Mouse (Mus musculus) hindbrain, embryonic 14.5 days (tissue): ENCODE data around the gene Spns1. TPM values are rescaled to one million over a fixed set of nuclear protein-coding genes. Genes with fewer than 3 reads are reported as not detected.
"Not testable (repeated sequence)": the region's sequence is repeated elsewhere in the genome, so short reads cannot be mapped to it uniquely, and the experiment has no call there.

Experiments
- ATAC-seq: fragments of 200-750 bp; cut with Nextera tagmentation; 2 replicates; pipeline ENCODE4 v1.8.0; 2017; ENCODE audit warnings: moderate number of reproducible peaks, mild to moderate bottlenecking, moderate TSS enrichment, moderate library complexity; ENCODE audit not compliant: low FRiP score
- DNase-seq: peaks from one replicate; pipeline ENCODE4 v3.0.0-alpha.2; 2015; ENCODE audit warnings: low spot score
- H3K27ac ChIP-seq: fragments of 300-500 bp; sonication (generic); 2 replicates; pipeline ENCODE4 v1.5.1; 2014; ENCODE audit warnings: mild to moderate bottlenecking, moderate library complexity
- H3K27me3 ChIP-seq: fragments of 300-500 bp; sonication (generic); 2 replicates; pipeline ENCODE4 v1.6.1; 2014; ENCODE audit warnings: mild to moderate bottlenecking, low read length, mixed read lengths; ENCODE audit not compliant: control insufficient read depth, insufficient read depth
- H3K36me3 ChIP-seq: fragments of 300-500 bp; sonication (generic); replicated peaks from 2 replicates; pipeline ENCODE4 v1.6.1; 2014; ENCODE audit not compliant: control insufficient read depth, insufficient read depth
- H3K4me1 ChIP-seq: fragments of 300-500 bp; sonication (generic); replicated peaks from 2 replicates; pipeline ENCODE4 v1.6.1; 2014; ENCODE audit warnings: antibody characterized with exemption, low read length, mixed read lengths; ENCODE audit not compliant: control insufficient read depth, insufficient read depth
- H3K4me2 ChIP-seq: fragments of 300-500 bp; sonication (generic); replicated peaks from 2 replicates; pipeline ENCODE4 v1.6.1; 2014; ENCODE audit warnings: mild to moderate bottlenecking, moderate library complexity
- H3K4me3 ChIP-seq: fragments of 300-500 bp; sonication (generic); replicated peaks from 2 replicates; pipeline ENCODE4 v1.5.1; 2014; ENCODE audit warnings: mild to moderate bottlenecking, low read length
- H3K9ac ChIP-seq: fragments of 300-500 bp; sonication (generic); 2 replicates; pipeline ENCODE4 v1.6.1; 2014
- H3K9me3 ChIP-seq: fragments of 300-500 bp; sonication (generic); 2 replicates; pipeline ENCODE4 v1.6.1; 2016; ENCODE audit warnings: low read length; ENCODE audit not compliant: control insufficient read depth
- WGBS: fragments of 180-500 bp; shearing (Covaris S2); extraction: QIAGEN DNeasy Blood & Tissue Kit; methylation state at CpG from one replicate; pipeline ENCODE4 v1.1.7; 2014; 5-methylcytosine and 5-hydroxymethylcytosine counted together
- microRNA-seq: library from miRNA; unstranded; fragments of <30 nt; microRNA quantifications from one replicate; pipeline ENCODE4, GENCODE M21; 2016
- polyA plus RNA-seq: library from polyadenylated mRNA; unstranded; fragments of >200 nt; fragmentation: Nextera tagmentation; extraction: Ambion mirVana; gene quantifications from 2 replicates; pipeline ENCODE4 v1.2.1, GENCODE M21; 2014

Gene Spns1
- polyA plus RNA-seq, 1 experiment from 2014 or later = 64.5 TPM

- no peaks in the 10 kb centered on the region for H3K27me3 ChIP-seq
- no peaks in the 10 kb centered on the region for H3K9me3 ChIP-seq
- H3K4me3 ChIP-seq = no peak overlapping the region
- no peak overlapping the region for H3K27ac ChIP-seq
- H3K4me1 ChIP-seq = no peaks in the 10 kb centered on the region
- ATAC-seq (no peak), DNase-seq (no peak)
- H3K36me3 ChIP-seq = no peaks in the 10 kb centered on the region
- WGBS = 59% methylated on average over 2 of the region's 2 CpGs
- H3K4me2 ChIP-seq = no peak overlapping the region
- H3K9ac ChIP-seq = no peak overlapping the region
These were observed 46.6 kb downstream of the Spns1 start for GRCm38 (mm10) chr7:126330693-126331092.

GRCm38 (mm10) chr7:126329907-126330645 lies 47.2 kb downstream of the Spns1 start:
- H3K4me1 ChIP-seq = no peaks in the 10 kb centered on the region
- H3K9ac ChIP-seq = no peak overlapping the region
- no peaks in the 10 kb centered on the region for H3K36me3 ChIP-seq
- no peak overlapping the region for H3K4me2 ChIP-seq
- no peaks in the 10 kb centered on the region for H3K27me3 ChIP-seq
- DNase-seq (no peak), ATAC-seq (no peak)
- WGBS = 84% methylated on average over 9 of the region's 9 CpGs
- no peaks in the 10 kb centered on the region for H3K9me3 ChIP-seq
- no peak overlapping the region for H3K4me3 ChIP-seq
- H3K27ac ChIP-seq = no peak overlapping the region

- WGBS = 85% methylated on average over 5 of the region's 6 CpGs
- H3K9ac ChIP-seq, DNase-seq: not testable (repeated sequence)
These were observed 48.4 kb downstream of the Spns1 start for GRCm38 (mm10) chr7:126328848-126329247.

GRCm38 (mm10) chr7:126325576-126326273 lies 51.5 kb downstream of the Spns1 start:
- not testable (repeated sequence) for H3K9me3 ChIP-seq, H3K4me1 ChIP-seq, H3K4me3 ChIP-seq, H3K36me3 ChIP-seq, H3K27me3 ChIP-seq, ATAC-seq, H3K4me2 ChIP-seq, H3K27ac ChIP-seq, DNase-seq, H3K9ac ChIP-seq
- WGBS = 19% methylated on average over 9 of the region's 9 CpGs

More at GRCm38 (mm10) chr7:126328848-126329247, 48.4 kb downstream of the Spns1 start:
- ATAC-seq, H3K27ac ChIP-seq, H3K4me3 ChIP-seq, H3K36me3 ChIP-seq, H3K27me3 ChIP-seq, H3K9me3 ChIP-seq, H3K4me1 ChIP-seq, H3K4me2 ChIP-seq: not testable (repeated sequence)

DNA sequence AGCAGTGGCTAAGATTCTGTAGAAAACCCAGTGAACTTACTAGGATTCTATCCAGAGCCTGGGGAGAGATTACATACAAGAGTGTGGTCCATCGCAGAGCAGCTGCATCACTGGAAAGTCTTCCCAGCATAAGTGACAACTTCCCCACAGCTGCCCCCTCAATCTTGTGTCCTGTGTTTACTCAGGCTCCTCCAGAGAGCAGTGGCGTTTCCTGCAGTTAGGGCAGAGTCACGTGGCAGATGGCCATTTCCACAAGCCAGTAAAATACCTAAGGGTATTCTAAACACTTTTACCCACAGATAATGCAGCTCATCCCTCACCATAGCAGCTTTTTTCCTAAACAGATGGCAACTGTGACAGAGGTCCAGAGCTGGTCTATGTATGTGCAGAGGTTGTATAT lies 52.5 kb downstream of the Spns1 start:
- Histone ChIP-seq H3K9me3 (no peaks in the 10 kb centered on the region), H3K27ac (no peak overlapping the region), H3K9ac (no peak overlapping the region), H3K4me2 (no peak overlapping the region), H3K36me3 (no peaks in the 10 kb centered on the region), H3K27me3 (no peaks in the 10 kb centered on the region), H3K4me1 (no peaks in the 10 kb centered on the region), H3K4me3 (no peak overlapping the region)
- no peak for DNase-seq
- WGBS = 37% methylated on average over 3 of the region's 3 CpGs
- no peak for ATAC-seq

DNA sequence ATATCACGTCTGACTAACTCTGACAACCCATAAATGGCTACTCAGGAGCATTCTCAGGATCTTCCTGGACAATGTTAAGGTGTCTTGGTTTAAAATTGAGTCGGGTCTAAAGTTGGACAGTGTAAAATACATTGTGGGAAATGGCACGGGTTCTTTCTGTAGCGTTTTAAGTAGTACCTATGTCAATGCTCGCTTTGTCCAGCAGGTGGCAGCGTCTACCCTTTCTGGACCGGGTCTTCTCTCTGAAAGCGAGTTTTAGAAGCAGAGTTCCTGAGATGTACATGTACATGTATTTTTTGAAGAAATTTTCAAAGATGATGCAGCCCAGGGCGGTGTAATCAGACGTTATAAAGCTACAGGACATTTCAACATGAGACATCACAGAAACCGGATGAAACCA lies 53.5 kb downstream of the Spns1 start:
- no peak for ATAC-seq

More for the DNA sequence above, 53.5 kb downstream of the Spns1 start:
- WGBS = 9% methylated on average over 11 of the region's 11 CpGs
- Histone ChIP-seq H3K9ac (no peak overlapping the region), H3K27me3 (no peaks in the 10 kb centered on the region), H3K36me3 (no peaks in the 10 kb centered on the region), H3K4me3 (no peak overlapping the region), H3K4me2 (no peak overlapping the region), H3K27ac (no peak overlapping the region), H3K4me1 (no peaks in the 10 kb centered on the region), H3K9me3 (no peaks in the 10 kb centered on the region)
- peak; percentile 96 for DNase-seq

Small RNA genes lying within 50 kb of the gene (microRNA-seq; reads per million reads assigned to microRNA genes)
- gene Mir7058 = not detected

Other genes with a start within 250 kb of the Spns1 start
- 63.9 and 69.3 TPM in 2 replicates for gene Xpo6, start 176.9 kb downstream of the Spns1 start, polyA plus RNA-seq
- 290 and 319 TPM in 2 replicates for gene Sbk1, start 104.8 kb downstream of the Spns1 start, polyA plus RNA-seq
- 0.77 and 0.78 TPM in 2 replicates for gene Lat, start 7.9 kb downstream of the Spns1 start, polyA plus RNA-seq
- gene Nfatc2ip, start 19.3 kb upstream of the Spns1 start, polyA plus RNA-seq = 3.9 and 4.0 TPM in 2 replicates
- not detected in 2 replicates for gene Cd19, start 37.4 kb upstream of the Spns1 start, polyA plus RNA-seq
- 18.9 and 20.2 TPM in 2 replicates for gene Rabep2, start 51.3 kb upstream of the Spns1 start, polyA plus RNA-seq
- 0.30 and 0.31 TPM in 2 replicates for gene Atp2a1, start 85.7 kb upstream of the Spns1 start, polyA plus RNA-seq
- 60.3 and 64.1 TPM in 2 replicates for gene Sh2b1, start 98.0 kb upstream of the Spns1 start, polyA plus RNA-seq
- gene Tufm, start 109.9 kb upstream of the Spns1 start, polyA plus RNA-seq = 116 and 136 TPM in 2 replicates
- gene Atxn2l, start 126.0 kb upstream of the Spns1 start, polyA plus RNA-seq = 72.6 and 73.7 TPM in 2 replicates
- gene Eif3c, start 189.0 kb upstream of the Spns1 start, polyA plus RNA-seq = 162 and 165 TPM in 2 replicates
- gene Apobr, start 207.5 kb upstream of the Spns1 start, polyA plus RNA-seq = 0.26 and 0.36 TPM in 2 replicates
- 24.7 and 24.8 TPM in 2 replicates for gene Cln3, start 208.4 kb upstream of the Spns1 start, polyA plus RNA-seq
- not detected in 2 replicates for gene Il27, start 217.5 kb upstream of the Spns1 start, polyA plus RNA-seq